Mouse (Mus musculus) heart, adult 2 months (tissue): ENCODE measurements around the gene Tbc1d32. TPM values are rescaled to one million over a fixed set of nuclear protein-coding genes. Genes with fewer than 3 reads are reported as not detected.
A peak's percentile ranks its signal among the peaks of the same experiment; 100 is the strongest.

Experiments used
- DNase-seq, 2 experiments: peaks; one replicate each; pipeline ENCODE4 v3.0.0; 2021
- H3K27ac ChIP-seq: fragments of 200-600 bp; 2 replicates; pipeline ENCODE4 v1.8.1; 2022
- H3K27me3 ChIP-seq: fragments of 200-500 bp; 2 replicates; pipeline ENCODE4 v1.6.1; 2012; ENCODE audit warnings: mild to moderate bottlenecking, low read length, inconsistent platforms, mixed read lengths; ENCODE audit not compliant: control insufficient read depth, insufficient read depth
- H3K36me3 ChIP-seq: fragments of 200-500 bp; 2 replicates; pipeline ENCODE4 v1.6.1; 2012; ENCODE audit warnings: low read length, inconsistent platforms; ENCODE audit not compliant: control insufficient read depth, insufficient read depth
- H3K4me1 ChIP-seq: fragments of 200-500 bp; 2 replicates; pipeline ENCODE4 v1.6.1; 2011; ENCODE audit warnings: low read length; ENCODE audit not compliant: control insufficient read depth, insufficient read depth
- H3K4me3 ChIP-seq: fragments of 200-600 bp; 2 replicates; pipeline ENCODE4 v1.8.1; 2022
- H3K79me2 ChIP-seq: fragments of 200-500 bp; replicated peaks from 2 replicates; pipeline ENCODE4 v1.6.1; 2012; ENCODE audit warnings: mild to moderate bottlenecking, inconsistent platforms, low read length, moderate library complexity, mixed read lengths; ENCODE audit not compliant: control insufficient read depth, insufficient read depth
- H3K9ac ChIP-seq: fragments of 200-500 bp; 2 replicates; pipeline ENCODE4 v1.6.1; 2012; ENCODE audit warnings: low read depth, mild to moderate bottlenecking, control low read depth, inconsistent platforms, low read length, mixed read lengths
- CTCF ChIP-seq: fragments of 200-600 bp; IDR thresholded peaks from 2 replicates; pipeline ENCODE4 v1.8.1; 2022; ENCODE audit warnings: antibody characterized with exemption, mild to moderate bottlenecking, moderate library complexity
- EP300 ChIP-seq: fragments of 200-500 bp; IDR thresholded peaks from 2 replicates; pipeline ENCODE4 v1.6.1; 2011; ENCODE audit warnings: low read depth, low read length, control low read depth; ENCODE audit not compliant: insufficient read depth
- POLR2A ChIP-seq: fragments of 200-500 bp; IDR thresholded peaks from 2 replicates; pipeline ENCODE4 v1.6.1; 2011; ENCODE audit warnings: mild to moderate bottlenecking, low read depth, low read length, control low read depth; ENCODE audit not compliant: insufficient read depth
- WGBS: fragments of 180-500 bp; shearing (Covaris S2); methylation state at CpG from one replicate; pipeline ENCODE4 v1.1.7; 2018; 5-methylcytosine and 5-hydroxymethylcytosine counted together
- intact Hi-C: fragments of 180-260 bp; cut with DNase I; formaldehyde crosslinking; loops from one replicate; pipeline ENCODE4 v1.15.1; 2025
- polyA plus RNA-seq: library from polyadenylated mRNA; depleted of rRNA; stranded (reverse); fragments of >200 nt; gene quantifications from 2 replicates; pipeline ENCODE4 v1.2.3, GENCODE M21; 2012
- total RNA-seq, 2 experiments: library from RNA; stranded (reverse); gene quantifications; 2 replicates each; pipeline ENCODE4 v1.2.3; 2021

Tbc1d32 gene
- total and polyA plus RNA-seq, 3 experiments: 0.92 to 4.0 (median 3.7) TPM

GRCm38 (mm10) chr10:56164411-56164810 lies 64.1 kb downstream of the Tbc1d32 start:
- no peak overlapping the region for H3K4me3 ChIP-seq
- no peaks in the 10 kb centered on the region for H3K27me3 ChIP-seq
- no peak overlapping the region for H3K27ac ChIP-seq
- TF ChIP-seq EP300: no peak
- peak; percentile 50 for TF ChIP-seq CTCF
- TF ChIP-seq POLR2A: no peak
- intact Hi-C loops: loop anchor here (5.0 kb wide), 1 partner anchor 173 kb away; no protein-coding TSS in a partner anchor
- DNase-seq: no peak
- H3K36me3 ChIP-seq: no peaks in the 10 kb centered on the region
- 68% methylated on average over 3 of the region's 3 CpGs for WGBS
- no peak overlapping the region for H3K9ac ChIP-seq
- H3K79me2 ChIP-seq: no peaks in the 10 kb centered on the region
- H3K4me1 ChIP-seq: no peaks in the 10 kb centered on the region

DNA sequence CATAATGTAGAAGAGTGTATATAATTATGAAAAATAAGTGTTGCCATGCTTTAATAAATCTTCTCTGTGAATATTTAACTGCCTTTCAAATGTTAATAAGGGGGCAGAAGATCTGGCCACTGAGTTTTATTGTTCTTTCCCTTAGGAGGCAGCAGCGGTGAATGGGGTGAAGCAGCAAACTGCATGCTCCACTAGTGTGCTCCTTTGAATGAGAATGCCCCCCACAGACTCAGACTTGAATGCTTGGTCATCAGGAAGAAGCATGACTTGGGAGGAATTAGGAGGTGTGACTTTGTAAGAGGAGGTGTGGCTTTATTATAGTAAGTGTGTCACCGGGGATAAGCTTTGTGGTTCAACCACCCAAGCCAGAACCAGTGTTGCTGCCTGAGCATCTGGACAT lies 69.7 kb downstream of the Tbc1d32 start:
- Histone ChIP-seq H3K9ac (no peak overlapping the region), H3K27ac (no peak overlapping the region), H3K79me2 (no peaks in the 10 kb centered on the region), H3K36me3 (no peaks in the 10 kb centered on the region), H3K4me3 (no peak overlapping the region), H3K27me3 (no peaks in the 10 kb centered on the region), H3K4me1 (no peaks in the 10 kb centered on the region)
- intact Hi-C loops: no loop called here
- TF ChIP-seq EP300 (no peak), CTCF (no peak), POLR2A (no peak)
- WGBS: 88% methylated on average over 2 of the region's 2 CpGs
- DNase-seq: no peak

DNA sequence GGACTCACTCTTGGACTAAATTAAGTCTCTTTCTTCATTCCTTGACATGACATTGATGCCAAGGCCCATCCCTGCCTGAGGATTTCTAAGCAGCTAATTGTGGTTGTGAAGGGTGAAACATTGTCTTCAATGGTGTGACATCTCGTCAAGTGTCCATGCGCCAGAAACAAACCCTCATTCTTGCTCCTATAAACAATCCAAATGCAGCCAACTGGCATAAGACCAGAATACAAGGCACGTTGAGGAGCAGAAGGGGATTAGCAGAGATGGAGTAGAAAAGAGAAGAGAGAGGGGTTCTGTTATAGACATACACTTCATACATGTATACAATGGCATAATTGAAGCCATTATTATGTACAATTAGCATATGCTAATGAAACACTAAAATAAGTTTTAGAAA lies 70.3 kb downstream of the Tbc1d32 start:
- no peak for DNase-seq
- no peaks in the 10 kb centered on the region for H3K27me3 ChIP-seq
- WGBS: 83% methylated on average over 3 of the region's 3 CpGs
- no peaks in the 10 kb centered on the region for H3K79me2 ChIP-seq
- H3K4me1 ChIP-seq: no peaks in the 10 kb centered on the region
- intact Hi-C loops: no loop called here
- H3K9ac ChIP-seq: no peak overlapping the region
- no peak overlapping the region for H3K4me3 ChIP-seq
- H3K36me3 ChIP-seq: no peaks in the 10 kb centered on the region
- no peak for TF ChIP-seq CTCF
- no peak for TF ChIP-seq EP300
- TF ChIP-seq POLR2A: no peak
- no peak overlapping the region for H3K27ac ChIP-seq

DNA sequence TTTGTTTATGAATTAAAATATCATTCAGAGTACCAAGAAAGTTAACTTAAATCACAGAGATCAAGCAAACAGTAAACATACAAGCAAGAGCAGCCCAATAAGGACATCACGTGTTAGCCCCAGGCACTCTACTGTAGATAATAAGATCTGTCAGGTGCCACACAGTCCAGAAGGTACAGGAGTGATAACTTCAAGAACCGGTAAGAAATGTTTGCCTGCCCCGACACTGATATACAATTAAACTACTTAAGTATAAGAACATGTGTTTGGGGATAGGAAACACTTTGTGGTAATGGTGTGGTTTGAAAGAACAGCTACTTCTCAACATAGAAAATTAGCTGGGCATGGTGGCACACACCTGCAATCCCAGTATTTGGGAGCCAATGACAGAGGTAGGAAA lies 71.5 kb downstream of the Tbc1d32 start:
- Histone ChIP-seq H3K4me3 (no peak overlapping the region), H3K27ac (no peak overlapping the region), H3K9ac (no peak overlapping the region), H3K4me1 (no peaks in the 10 kb centered on the region), H3K27me3 (no peaks in the 10 kb centered on the region), H3K79me2 (no peaks in the 10 kb centered on the region), H3K36me3 (no peaks in the 10 kb centered on the region)
- DNase-seq: no peak
- intact Hi-C loops: no loop called here
- TF ChIP-seq POLR2A: no peak
- TF ChIP-seq EP300: no peak
- no peak for TF ChIP-seq CTCF
- 89% methylated on average over 3 of the region's 3 CpGs for WGBS

DNA sequence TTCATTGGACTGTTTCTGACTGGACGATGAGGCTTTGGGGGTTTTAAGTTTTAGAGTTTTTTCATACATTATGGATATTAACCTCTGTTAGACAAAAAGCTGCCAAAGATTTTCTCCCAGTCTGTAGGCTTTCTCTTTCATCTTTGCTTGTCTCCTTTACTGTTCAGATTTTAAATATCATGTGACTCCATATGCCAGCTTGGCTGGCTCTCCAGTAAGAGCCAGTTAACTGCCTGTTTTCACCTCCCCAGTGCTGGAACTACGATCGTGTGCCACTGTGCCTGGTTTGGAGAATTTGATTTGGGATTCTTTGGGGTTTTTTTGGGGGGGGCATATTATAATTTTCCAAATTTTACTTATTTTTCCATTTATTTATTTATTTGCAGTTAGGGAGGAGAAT lies 79.6 kb downstream of the Tbc1d32 start:
- WGBS: 96% methylated on average over 3 of the region's 3 CpGs
- no peak overlapping the region for H3K27ac ChIP-seq
- no peaks in the 10 kb centered on the region for H3K27me3 ChIP-seq
- no peak overlapping the region for H3K9ac ChIP-seq
- no peaks in the 10 kb centered on the region for H3K79me2 ChIP-seq
- no peaks in the 10 kb centered on the region for H3K36me3 ChIP-seq
- no peak overlapping the region for H3K4me3 ChIP-seq
- intact Hi-C loops: no loop called here
- TF ChIP-seq POLR2A (no peak), EP300 (no peak), CTCF (no peak)
- no peaks in the 10 kb centered on the region for H3K4me1 ChIP-seq
- DNase-seq: no peak

DNA sequence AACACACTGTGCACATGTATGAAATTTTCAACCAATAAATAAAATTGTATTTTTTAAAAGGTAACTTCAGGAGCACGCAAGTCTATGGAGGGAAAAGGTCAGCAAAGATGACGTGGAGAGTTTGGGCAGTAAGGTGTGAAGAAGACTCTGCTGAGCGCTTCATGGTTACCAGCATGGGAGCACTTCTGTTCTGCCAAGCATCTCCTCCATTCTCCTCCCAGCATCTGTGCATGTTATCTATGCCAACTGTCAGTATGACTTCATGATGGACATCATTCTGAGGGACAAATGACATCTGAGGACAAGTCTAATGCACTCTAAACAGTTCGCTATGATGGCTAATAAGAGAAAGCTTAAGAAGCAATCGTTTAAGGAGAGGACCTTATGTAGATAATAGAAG lies 91.3 kb downstream of the Tbc1d32 start:
- 93% methylated on average over 5 of the region's 5 CpGs for WGBS
- intact Hi-C loops: no loop called here
- Histone ChIP-seq H3K27ac (no peak overlapping the region), H3K36me3 (no peaks in the 10 kb centered on the region), H3K79me2 (no peaks in the 10 kb centered on the region), H3K9ac (no peak overlapping the region), H3K4me1 (no peaks in the 10 kb centered on the region), H3K27me3 (no peaks in the 10 kb centered on the region), H3K4me3 (no peak overlapping the region)
- no peak for DNase-seq
- TF ChIP-seq POLR2A (no peak), EP300 (no peak), CTCF (no peak)
